Mouse (Mus musculus): ENCODE measurements around the gene Lrba. TPM values are rescaled to one million over a fixed set of nuclear protein-coding genes. Genes with fewer than 3 reads are reported as not detected.

Lrba gene
- polyA plus RNA-seq, 1 experiment, result 13.9 TPM

GRCm38 (mm10) chr3:86251212-86251611 is 26.7 kb downstream of the Lrba start:
- H3K4me1 ChIP-seq (ENCODE audit: control insufficient read depth, insufficient read depth, low read length), result no peaks in the 10 kb centered on the region
- TF ChIP-seq CTCF (IDR thresholded peaks at IDR 0.05; ENCODE audit: extremely low read depth, insufficient read depth, low read length) (no peak), POLR2A (IDR thresholded peaks at IDR 0.05; ENCODE audit: extremely low read depth, insufficient read depth, low read length) (no peak)
- no peak overlapping the region for H3K27ac ChIP-seq (ENCODE audit: insufficient read depth, low read length)
- no peak overlapping the region for H3K4me3 ChIP-seq (ENCODE audit: insufficient read depth, low read length)

GRCm38 (mm10) chr3:86252588-86252987 is 28.1 kb downstream of the Lrba start:
- Histone ChIP-seq H3K27ac (ENCODE audit: insufficient read depth, low read length) (no peak overlapping the region), H3K4me3 (ENCODE audit: insufficient read depth, low read length) (no peak overlapping the region), H3K4me1 (ENCODE audit: control insufficient read depth, insufficient read depth, low read length) (no peaks in the 10 kb centered on the region)
- TF ChIP-seq POLR2A (IDR thresholded peaks at IDR 0.05; ENCODE audit: extremely low read depth, insufficient read depth, low read length) (no peak), CTCF (IDR thresholded peaks at IDR 0.05; ENCODE audit: extremely low read depth, insufficient read depth, low read length) (no peak)

- Histone ChIP-seq H3K4me3 (ENCODE audit: insufficient read depth, low read length) (no peak overlapping the region), H3K4me1 (ENCODE audit: control insufficient read depth, insufficient read depth, low read length) (no peaks in the 10 kb centered on the region), H3K27ac (ENCODE audit: insufficient read depth, low read length) (no peak overlapping the region)
- TF ChIP-seq CTCF (IDR thresholded peaks at IDR 0.05; ENCODE audit: extremely low read depth, insufficient read depth, low read length) (no peak), POLR2A (IDR thresholded peaks at IDR 0.05; ENCODE audit: extremely low read depth, insufficient read depth, low read length) (no peak)
These were observed 28.6 kb downstream of the Lrba start for GRCm38 (mm10) chr3:86253071-86253470.

- Histone ChIP-seq H3K4me1 (ENCODE audit: control insufficient read depth, insufficient read depth, low read length) (no peaks in the 10 kb centered on the region; the same call in 1 of the 2 replicates), H3K4me3 (ENCODE audit: insufficient read depth, low read length) (no peak overlapping the region), H3K27ac (ENCODE audit: insufficient read depth, low read length) (no peak overlapping the region)
- TF ChIP-seq POLR2A (IDR thresholded peaks at IDR 0.05; ENCODE audit: extremely low read depth, insufficient read depth, low read length) (no peak), CTCF (IDR thresholded peaks at IDR 0.05; ENCODE audit: extremely low read depth, insufficient read depth, low read length) (no peak)
These were observed 29.3 kb downstream of the Lrba start for GRCm38 (mm10) chr3:86253791-86254190.

- H3K4me1 ChIP-seq (ENCODE audit: control insufficient read depth, insufficient read depth, low read length), result no peaks in the 10 kb centered on the region
- no peak overlapping the region for H3K27ac ChIP-seq (ENCODE audit: insufficient read depth, low read length)
- TF ChIP-seq POLR2A (IDR thresholded peaks at IDR 0.05; ENCODE audit: extremely low read depth, insufficient read depth, low read length), result no peak
- TF ChIP-seq CTCF (IDR thresholded peaks at IDR 0.05; ENCODE audit: extremely low read depth, insufficient read depth, low read length), result peak; percentile 67; the same call in 1 of the 2 replicates
- H3K4me3 ChIP-seq (ENCODE audit: insufficient read depth, low read length), result no peak overlapping the region
These were observed 43.7 kb downstream of the Lrba start for GRCm38 (mm10) chr3:86268074-86268702.

- H3K4me1 ChIP-seq (ENCODE audit: control insufficient read depth, insufficient read depth, low read length), result no peaks in the 10 kb centered on the region
- no peak overlapping the region for H3K27ac ChIP-seq (ENCODE audit: insufficient read depth, low read length)
- no peak for TF ChIP-seq POLR2A (IDR thresholded peaks at IDR 0.05; ENCODE audit: extremely low read depth, insufficient read depth, low read length)
- no peak for TF ChIP-seq CTCF (IDR thresholded peaks at IDR 0.05; ENCODE audit: extremely low read depth, insufficient read depth, low read length)
- H3K4me3 ChIP-seq (ENCODE audit: insufficient read depth, low read length), result no peak overlapping the region
These were observed 51.2 kb downstream of the Lrba start for GRCm38 (mm10) chr3:86275651-86276050.

GRCm38 (mm10) chr3:86291326-86291725 is 66.8 kb downstream of the Lrba start:
- H3K4me1 ChIP-seq (ENCODE audit: control insufficient read depth, insufficient read depth, low read length), result no peaks in the 10 kb centered on the region
- no peak overlapping the region for H3K4me3 ChIP-seq (ENCODE audit: insufficient read depth, low read length)
- TF ChIP-seq CTCF (IDR thresholded peaks at IDR 0.05; ENCODE audit: extremely low read depth, insufficient read depth, low read length) (no peak), POLR2A (IDR thresholded peaks at IDR 0.05; ENCODE audit: extremely low read depth, insufficient read depth, low read length) (no peak)
- H3K27ac ChIP-seq (ENCODE audit: insufficient read depth, low read length), result no peak overlapping the region

- Histone ChIP-seq H3K27ac (ENCODE audit: insufficient read depth, low read length) (no peak overlapping the region), H3K4me3 (ENCODE audit: insufficient read depth, low read length) (no peak overlapping the region), H3K4me1 (ENCODE audit: control insufficient read depth, insufficient read depth, low read length) (no peaks in the 10 kb centered on the region)
- TF ChIP-seq CTCF (IDR thresholded peaks at IDR 0.05; ENCODE audit: extremely low read depth, insufficient read depth, low read length), result no peak
- no peak for TF ChIP-seq POLR2A (IDR thresholded peaks at IDR 0.05; ENCODE audit: extremely low read depth, insufficient read depth, low read length)
These were observed 70.4 kb downstream of the Lrba start for GRCm38 (mm10) chr3:86294866-86295265.

GRCm38 (mm10) chr3:86296214-86296613 is 71.7 kb downstream of the Lrba start:
- Histone ChIP-seq H3K4me1 (ENCODE audit: control insufficient read depth, insufficient read depth, low read length) (no peaks in the 10 kb centered on the region), H3K4me3 (ENCODE audit: insufficient read depth, low read length) (no peak overlapping the region), H3K27ac (ENCODE audit: insufficient read depth, low read length) (no peak overlapping the region)
- no peak for TF ChIP-seq CTCF (IDR thresholded peaks at IDR 0.05; ENCODE audit: extremely low read depth, insufficient read depth, low read length)
- TF ChIP-seq POLR2A (IDR thresholded peaks at IDR 0.05; ENCODE audit: extremely low read depth, insufficient read depth, low read length), result no peak

GRCm38 (mm10) chr3:86308833-86309232 is 84.4 kb downstream of the Lrba start:
- H3K4me3 ChIP-seq (ENCODE audit: insufficient read depth, low read length), result no peak overlapping the region
- H3K27ac ChIP-seq (ENCODE audit: insufficient read depth, low read length), result no peak overlapping the region
- no peak for TF ChIP-seq POLR2A (IDR thresholded peaks at IDR 0.05; ENCODE audit: extremely low read depth, insufficient read depth, low read length)
- TF ChIP-seq CTCF (IDR thresholded peaks at IDR 0.05; ENCODE audit: extremely low read depth, insufficient read depth, low read length), result no peak
- no peaks in the 10 kb centered on the region for H3K4me1 ChIP-seq (ENCODE audit: control insufficient read depth, insufficient read depth, low read length)
